Mouse (Mus musculus) liver, postnatal 0 days (tissue): ENCODE results near the gene Ajm1. TPM values are rescaled to one million over a fixed set of nuclear protein-coding genes. Genes with fewer than 3 reads are reported as not detected.

ENCODE experiments used
- ATAC-seq: fragments of 200-750 bp; cut with Nextera tagmentation; 2 replicates; pipeline ENCODE4 v1.8.0; 2017; ENCODE audit warnings: mild to moderate bottlenecking, moderate library complexity
- DNase-seq: peaks from one replicate; pipeline ENCODE4 v3.0.0-alpha.2; 2016
- H3K27ac ChIP-seq: fragments of 300-500 bp; sonication (generic); 2 replicates; pipeline ENCODE4 v1.5.1; 2014; ENCODE audit warnings: antibody characterized with exemption, moderate library complexity, mild to moderate bottlenecking, low read depth
- H3K27me3 ChIP-seq: fragments of 300-500 bp; sonication (generic); 2 replicates; pipeline ENCODE4 v1.6.1; 2014; ENCODE audit warnings: low read length, control low read depth, mixed read lengths; ENCODE audit not compliant: insufficient read depth
- H3K36me3 ChIP-seq: fragments of 300-500 bp; sonication (generic); replicated peaks from 2 replicates; pipeline ENCODE4 v1.6.1; 2014; ENCODE audit warnings: mild to moderate bottlenecking, control low read depth, low read length, moderate library complexity, mixed read lengths; ENCODE audit not compliant: insufficient read depth
- H3K4me1 ChIP-seq: fragments of 300-500 bp; sonication (generic); 2 replicates; pipeline ENCODE4 v1.6.1; 2014; ENCODE audit warnings: antibody characterized with exemption, mild to moderate bottlenecking, control low read depth; ENCODE audit not compliant: insufficient read depth
- H3K4me2 ChIP-seq: fragments of 300-500 bp; sonication (generic); 2 replicates; pipeline ENCODE4 v1.6.1; 2014; ENCODE audit warnings: low read depth, mild to moderate bottlenecking, low read length, moderate library complexity, mixed read lengths
- H3K4me3 ChIP-seq: fragments of 300-500 bp; sonication (generic); 2 replicates; pipeline ENCODE4 v1.5.1; 2014; ENCODE audit warnings: low read depth, low read length
- H3K9ac ChIP-seq: fragments of 300-500 bp; sonication (generic); replicated peaks from 2 replicates; pipeline ENCODE4 v1.6.1; 2014; ENCODE audit warnings: mild to moderate bottlenecking, moderate library complexity
- H3K9me3 ChIP-seq: fragments of 300-500 bp; sonication (generic); 2 replicates; pipeline ENCODE4 v1.6.1; 2016; ENCODE audit warnings: mild to moderate bottlenecking, control low read depth, low read length, mixed read lengths
- CTCF ChIP-seq: sonication (generic); IDR thresholded peaks from 2 replicates; pipeline ENCODE4 v1.5.1; 2016; ENCODE audit warnings: antibody characterized with exemption, low read depth
- EP300 ChIP-seq: IDR thresholded peaks from 2 replicates; pipeline ENCODE4 v1.6.1; 2016; ENCODE audit warnings: antibody characterized with exemption, low read depth, mild to moderate bottlenecking
- WGBS: fragments of 180-500 bp; shearing (Covaris S2); extraction: QIAGEN DNeasy Blood & Tissue Kit; methylation state at CpG from one replicate; pipeline ENCODE4 v1.1.7; 2014; ENCODE audit not compliant: insufficient replicate concordance; 5-methylcytosine and 5-hydroxymethylcytosine counted together
- polyA plus RNA-seq: library from polyadenylated mRNA; unstranded; fragments of >200 nt; fragmentation: Nextera tagmentation; extraction: Ambion mirVana; gene quantifications from 2 replicates; pipeline ENCODE4 v1.2.1, GENCODE M21; 2015

The Ajm1 gene
- polyA plus RNA-seq, 1 experiment from 2014 or later, result not detected

DNA sequence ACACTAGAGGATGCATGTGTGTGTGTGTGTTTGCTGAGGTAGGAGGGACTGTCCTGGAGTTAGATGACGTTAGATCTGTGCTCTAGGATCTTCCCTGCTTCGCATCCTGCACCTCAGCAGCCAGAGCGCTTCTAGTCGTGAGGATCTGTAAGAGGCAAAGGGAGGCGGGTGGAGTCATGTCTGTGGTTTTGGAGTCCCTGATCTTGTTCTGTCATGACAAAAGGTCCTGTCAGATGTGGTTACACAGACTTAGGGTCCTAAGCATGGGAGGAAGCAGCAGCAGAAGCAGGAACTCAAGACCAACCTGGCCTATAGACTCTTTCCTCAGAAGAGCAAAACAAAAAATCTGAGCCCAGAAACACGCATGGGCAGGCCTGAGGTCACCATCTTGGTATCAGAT is 38.8 kb upstream of the Ajm1 start:
- Histone ChIP-seq H3K27me3 (peaks cover 21% of the 10 kb centered on the region; the same call in 1 of the 2 replicates), H3K4me2 (no peak overlapping the region), H3K9me3 (no peaks in the 10 kb centered on the region), H3K36me3 (0 out of 2 replicates have a peak, but pooled peaks cover 4% of the 10 kb centered on the region), H3K9ac (no peak overlapping the region), H3K4me1 (peaks cover 5% of the 10 kb centered on the region), H3K27ac (no peak overlapping the region), H3K4me3 (no peak overlapping the region)
- TF ChIP-seq CTCF (no peak), EP300 (no peak)
- WGBS, result 36% methylated on average over 6 of the region's 6 CpGs
- ATAC-seq, result no peak
- DNase-seq, result no peak

DNA sequence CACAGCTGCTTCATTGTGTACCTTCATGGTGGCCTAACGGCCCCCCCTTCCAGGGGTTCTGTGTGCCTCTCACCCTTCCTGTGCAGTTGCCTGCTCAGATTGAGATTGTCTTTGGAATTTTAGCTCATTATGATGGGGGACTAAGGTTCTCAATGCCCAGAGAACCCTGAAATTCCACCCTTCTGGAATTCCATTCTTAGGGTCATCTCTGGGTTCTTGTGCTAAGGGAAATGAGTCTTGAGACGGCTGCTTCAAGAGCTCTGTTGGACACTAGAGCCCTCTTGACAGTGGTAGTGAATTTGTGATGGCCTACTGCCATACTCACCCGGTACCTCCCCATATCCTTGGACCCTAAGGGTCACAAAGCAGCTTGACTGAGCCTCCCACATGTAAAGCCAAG is 36.0 kb upstream of the Ajm1 start, which contains the start of gene Ccdc183:
Ccdc183 (minus strand) TSS at position 101 of the 400 bp plus-strand sequence.
- Histone ChIP-seq H3K4me3 (no peak within 1 kb of the TSS), H3K4me2 (no peak within 1 kb of the TSS), H3K27ac (no peak within 1 kb of the TSS), H3K9ac (no peak within 1 kb of the TSS), H3K36me3 (0 out of 2 replicates have a peak, but pooled peaks cover 4% of the 10 kb centered on the region), H3K9me3 (no peaks in the 10 kb centered on the region), H3K27me3 (peaks cover 23% of the 10 kb centered on the region; the same call in 1 of the 2 replicates), H3K4me1 (peaks cover 5% of the 10 kb centered on the region)
- ATAC-seq, result no peak
- 62% methylated on average over 3 of the region's 3 CpGs for WGBS
- DNase-seq, result no peak
- TF ChIP-seq EP300, result no peak
- TF ChIP-seq CTCF, result no peak

DNA sequence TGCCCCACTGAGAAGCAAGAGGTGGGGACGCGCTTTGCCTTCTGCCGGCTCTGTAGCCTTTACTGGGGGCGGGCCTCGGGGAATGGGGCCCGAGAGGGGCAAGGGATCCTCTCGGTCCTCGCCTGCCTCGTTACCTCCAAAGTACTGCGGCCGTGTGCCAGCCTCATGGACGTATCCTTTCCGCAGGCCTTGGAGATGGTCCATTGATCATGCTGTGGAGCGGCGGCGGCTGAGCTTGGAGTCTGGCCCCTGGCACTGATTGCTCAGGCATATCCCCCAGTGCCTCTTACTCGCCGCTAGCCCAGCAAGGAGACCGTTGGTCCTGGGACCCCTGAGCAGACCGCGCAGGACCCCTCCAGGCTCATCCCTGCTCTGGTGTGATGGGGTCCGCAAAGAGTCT is 34.8 kb upstream of the Ajm1 start:
- Histone ChIP-seq H3K4me1 (peaks cover 5% of the 10 kb centered on the region), H3K9me3 (no peaks in the 10 kb centered on the region), H3K9ac (no peak overlapping the region), H3K4me2 (no peak overlapping the region), H3K27ac (no peak overlapping the region), H3K36me3 (0 out of 2 replicates have a peak, but pooled peaks cover 4% of the 10 kb centered on the region), H3K4me3 (no peak overlapping the region), H3K27me3 (peaks cover 23% of the 10 kb centered on the region; the same call in 1 of the 2 replicates)
- TF ChIP-seq EP300 (no peak), CTCF (no peak)
- ATAC-seq, result no peak
- WGBS, result 19% methylated on average over 22 of the region's 22 CpGs
- no peak for DNase-seq

DNA sequence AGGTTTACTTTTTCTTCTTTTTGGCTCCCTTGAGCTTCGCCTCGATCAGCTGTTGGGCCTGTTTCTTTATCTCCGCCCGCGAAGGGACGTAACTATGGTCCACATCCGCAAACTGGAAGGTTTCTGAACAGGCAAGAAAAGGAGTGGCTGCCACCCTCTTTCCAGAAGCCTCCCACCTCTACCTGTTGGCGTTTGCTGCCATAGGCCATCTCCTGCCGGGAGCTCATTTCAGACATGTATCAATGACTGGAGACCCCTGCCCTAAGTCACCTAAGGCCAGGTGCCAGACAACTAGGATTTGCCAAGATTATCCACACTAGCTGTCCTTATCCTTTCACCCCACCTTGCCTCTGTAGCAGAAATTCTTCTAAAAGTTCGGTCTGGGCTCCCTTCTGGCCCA is 27.1 kb upstream of the Ajm1 start:
- Histone ChIP-seq H3K4me1 (peaks cover 21% of the 10 kb centered on the region), H3K4me3 (peak overlapping the region; percentile 90), H3K27ac (no peak overlapping the region), H3K4me2 (peak overlapping the region; percentile 92), H3K9ac (no peak overlapping the region; the same call in 1 of the 2 replicates), H3K9me3 (no peaks in the 10 kb centered on the region), H3K27me3 (no peaks in the 10 kb centered on the region), H3K36me3 (no peaks in the 10 kb centered on the region)
- WGBS, result 55% methylated on average over 10 of the region's 10 CpGs
- TF ChIP-seq EP300 (no peak), CTCF (no peak)
- DNase-seq, result no peak
- ATAC-seq, result peak; percentile 9

DNA sequence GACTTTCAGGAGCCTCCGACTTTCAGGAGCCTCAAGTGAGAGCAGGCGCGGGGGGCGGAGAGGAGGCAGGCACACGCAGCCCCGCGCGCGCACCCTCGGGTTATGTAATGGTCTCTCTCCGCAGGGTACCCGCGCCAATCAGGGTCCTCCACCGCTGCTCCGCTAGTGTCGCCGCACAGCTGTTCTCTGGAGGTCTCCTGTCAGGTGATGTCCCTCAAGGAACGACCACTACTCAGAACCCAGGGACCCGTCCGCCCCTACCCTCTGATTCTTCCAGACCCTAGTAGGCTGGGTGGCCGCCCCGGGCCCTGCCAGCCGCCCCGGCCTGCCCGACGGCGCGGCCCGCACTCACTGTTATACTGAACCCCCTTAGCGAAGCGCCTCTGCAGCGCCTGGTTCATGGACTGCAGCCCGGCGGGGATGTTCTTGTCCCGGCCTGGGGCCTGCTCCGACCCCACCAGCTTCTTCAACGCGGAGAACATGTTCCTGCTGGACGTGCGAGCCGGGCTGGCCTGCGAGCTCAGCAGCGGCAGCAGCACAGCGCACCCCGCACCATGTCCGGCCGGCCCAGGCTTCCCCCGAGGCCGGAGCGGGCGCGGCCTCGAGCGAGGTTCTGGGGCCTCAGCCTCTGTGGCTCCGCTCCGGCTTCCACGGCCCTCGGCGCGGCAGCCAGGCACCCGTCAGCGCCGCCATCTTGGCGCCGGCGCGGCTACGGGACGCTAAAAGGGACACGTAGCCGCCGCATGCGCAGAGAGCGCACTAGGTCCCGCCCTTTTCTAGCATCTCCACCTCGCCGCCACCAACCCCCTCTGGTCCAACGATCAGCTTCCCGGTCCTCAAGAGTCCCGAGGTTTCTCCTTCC is 26.4 kb upstream of the Ajm1 start, which contains the start of gene Rabl6:
Rabl6 (minus strand) TSS at position 761 of the 862 bp plus-strand sequence.
- peak within 1 kb of the TSS; percentile 91 for H3K27ac ChIP-seq
- H3K4me3 ChIP-seq, result peak within 1 kb of the TSS; percentile 90
- no peaks in the 10 kb centered on the region for H3K36me3 ChIP-seq
- peak within 1 kb of the TSS; percentile 98 for H3K9ac ChIP-seq
- DNase-seq, result peak; percentile 87
- H3K4me1 ChIP-seq, result peaks cover 21% of the 10 kb centered on the region
- no peak for TF ChIP-seq CTCF
- TF ChIP-seq EP300, result no peak
- H3K9me3 ChIP-seq, result no peaks in the 10 kb centered on the region
- peak; percentile 93 for ATAC-seq
- under 1% methylated on average over 77 of the region's 80 CpGs for WGBS
- peak within 1 kb of the TSS; percentile 92 for H3K4me2 ChIP-seq
- H3K27me3 ChIP-seq, result no peaks in the 10 kb centered on the region

DNA sequence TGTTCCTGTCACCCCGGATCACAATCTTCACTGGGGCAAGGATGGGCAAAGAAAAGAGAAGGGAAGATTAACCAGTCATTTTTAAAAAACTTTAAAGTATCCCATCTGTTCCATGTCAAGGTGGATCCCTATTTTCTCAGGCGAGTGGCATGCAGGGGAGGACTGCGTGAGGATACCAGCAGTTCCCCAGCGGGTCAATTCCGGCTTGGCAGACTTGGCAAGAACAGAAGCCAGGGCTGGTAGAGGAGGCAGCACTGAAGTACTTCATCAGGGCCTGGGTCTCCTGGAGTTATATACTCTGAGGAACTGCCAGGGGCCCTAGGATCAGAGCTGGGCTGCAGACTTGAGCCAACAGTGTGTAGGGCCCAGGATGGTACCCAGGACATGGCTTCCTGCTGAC is 21.0 kb upstream of the Ajm1 start:
- no peak overlapping the region for H3K27ac ChIP-seq
- DNase-seq (no peak), ATAC-seq (no peak)
- WGBS, result 89% methylated on average over 5 of the region's 5 CpGs
- H3K9me3 ChIP-seq, result no peaks in the 10 kb centered on the region
- no peak for TF ChIP-seq CTCF
- TF ChIP-seq EP300, result no peak
- H3K27me3 ChIP-seq, result no peaks in the 10 kb centered on the region
- no peak overlapping the region for H3K4me3 ChIP-seq
- H3K36me3 ChIP-seq, result peaks cover 42% of the 10 kb centered on the region
- H3K4me1 ChIP-seq, result peaks cover 14% of the 10 kb centered on the region
- no peak overlapping the region for H3K9ac ChIP-seq
- H3K4me2 ChIP-seq, result no peak overlapping the region
